Mouse (Mus musculus): ENCODE results near the gene Cdh11.

DNA sequence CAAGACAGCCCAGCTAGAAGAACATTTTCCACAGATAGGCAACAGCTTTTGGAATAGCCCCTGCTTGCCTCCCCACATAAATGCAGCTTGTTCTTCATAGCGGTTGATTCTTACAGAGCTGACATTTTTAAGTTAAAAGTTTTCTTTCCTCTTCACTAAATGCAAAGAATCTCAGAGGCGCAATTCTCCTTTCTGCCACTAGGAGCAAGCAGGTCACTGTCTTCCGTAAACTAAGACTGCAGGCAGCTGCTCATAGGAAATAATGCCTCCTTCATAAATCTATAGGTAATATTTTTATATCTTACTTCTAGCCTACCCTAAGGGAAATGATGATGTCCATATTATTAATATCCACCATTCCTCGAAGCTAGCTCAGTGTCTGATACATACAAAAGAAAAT is 4.9 kb upstream of the Cdh11 start:
- TF ChIP-seq POLR2A (IDR thresholded peaks at IDR 0.05; ENCODE audit: extremely low read depth, insufficient read depth, low read length) (no peak), CTCF (IDR thresholded peaks at IDR 0.05; ENCODE audit: low read depth, low read length) (0 out of 2 replicates have a peak, but pooled peaks have one; percentile 3)
